Mouse (Mus musculus): ENCODE data around the gene Cfap73. TPM values are rescaled to one million over a fixed set of nuclear protein-coding genes. Genes with fewer than 3 reads are reported as not detected.

The Cfap73 gene
- total and polyA plus RNA-seq, 2 experiments: not detected

GRCm38 (mm10) chr5:120621846-120622197 is 12.2 kb downstream of the Cfap73 start:
- TF ChIP-seq POLR2A (IDR thresholded peaks at IDR 0.05; ENCODE audit: extremely low read depth, insufficient read depth, low read length) (no peak), CTCF (IDR thresholded peaks at IDR 0.05; ENCODE audit: low read depth, low read length) (no peak)
- H3K79me2 ChIP-seq (ENCODE audit: control insufficient read depth, insufficient read depth, low read length): no peaks in the 10 kb centered on the region
- no peak overlapping the region for H3K27ac ChIP-seq (replicated peaks; ENCODE audit: insufficient read depth, low read depth, low read length)
- H3K9ac ChIP-seq (ENCODE audit: low read depth, low read length): no peak overlapping the region
- peaks cover 11% of the 10 kb centered on the region; the same call in 1 of the 2 replicates for H3K36me3 ChIP-seq (ENCODE audit: control insufficient read depth, insufficient read depth, low read length)
- no peaks in the 10 kb centered on the region for H3K27me3 ChIP-seq (ENCODE audit: control insufficient read depth, insufficient read depth, low read length)
- H3K4me1 ChIP-seq (ENCODE audit: control insufficient read depth, insufficient read depth, low read length): no peaks in the 10 kb centered on the region
- no peak for DNase-seq (ENCODE audit: extremely low read depth, low read depth, low spot score)
- H3K4me3 ChIP-seq (ENCODE audit: insufficient read depth, low read depth, low read length): no peak overlapping the region
- WGBS: 94% methylated on average over 10 of the region's 10 CpGs

GRCm38 (mm10) chr5:120621078-120621765 is 12.8 kb downstream of the Cfap73 start:
- peaks cover under 1% of the 10 kb centered on the region; the same call in 1 of the 2 replicates for H3K79me2 ChIP-seq (ENCODE audit: control insufficient read depth, insufficient read depth, low read length)
- DNase-seq (ENCODE audit: extremely low read depth, low read depth, low spot score): no peak
- no peak for TF ChIP-seq CTCF (IDR thresholded peaks at IDR 0.05; ENCODE audit: low read depth, low read length)
- no peak for TF ChIP-seq POLR2A (IDR thresholded peaks at IDR 0.05; ENCODE audit: extremely low read depth, insufficient read depth, low read length)
- WGBS: 93% methylated on average over 23 of the region's 23 CpGs
- peaks cover 10% of the 10 kb centered on the region; the same call in 1 of the 2 replicates for H3K36me3 ChIP-seq (ENCODE audit: control insufficient read depth, insufficient read depth, low read length)
- no peak overlapping the region for H3K9ac ChIP-seq (ENCODE audit: low read depth, low read length)
- no peak overlapping the region for H3K27ac ChIP-seq (replicated peaks; ENCODE audit: insufficient read depth, low read depth, low read length)
- no peaks in the 10 kb centered on the region for H3K27me3 ChIP-seq (ENCODE audit: control insufficient read depth, insufficient read depth, low read length)
- H3K4me1 ChIP-seq (ENCODE audit: control insufficient read depth, insufficient read depth, low read length): no peaks in the 10 kb centered on the region
- H3K4me3 ChIP-seq (ENCODE audit: insufficient read depth, low read depth, low read length): no peak overlapping the region

GRCm38 (mm10) chr5:120620375-120621077 is 13.5 kb downstream of the Cfap73 start:
- Histone ChIP-seq H3K27ac (replicated peaks; ENCODE audit: insufficient read depth, low read depth, low read length) (no peak overlapping the region), H3K4me1 (ENCODE audit: control insufficient read depth, insufficient read depth, low read length) (no peaks in the 10 kb centered on the region), H3K79me2 (ENCODE audit: control insufficient read depth, insufficient read depth, low read length) (peaks cover 4% of the 10 kb centered on the region; the same call in 1 of the 2 replicates), H3K27me3 (ENCODE audit: control insufficient read depth, insufficient read depth, low read length) (no peaks in the 10 kb centered on the region), H3K9ac (ENCODE audit: low read depth, low read length) (no peak overlapping the region), H3K36me3 (ENCODE audit: control insufficient read depth, insufficient read depth, low read length) (peaks cover 10% of the 10 kb centered on the region; the same call in 1 of the 2 replicates), H3K4me3 (ENCODE audit: insufficient read depth, low read depth, low read length) (no peak overlapping the region)
- WGBS: 73% methylated on average over 18 of the region's 18 CpGs
- TF ChIP-seq CTCF (IDR thresholded peaks at IDR 0.05; ENCODE audit: low read depth, low read length) (peak; percentile 98), POLR2A (IDR thresholded peaks at IDR 0.05; ENCODE audit: extremely low read depth, insufficient read depth, low read length) (no peak)
- peak; percentile 20 for DNase-seq (ENCODE audit: extremely low read depth, low read depth, low spot score)

DNA sequence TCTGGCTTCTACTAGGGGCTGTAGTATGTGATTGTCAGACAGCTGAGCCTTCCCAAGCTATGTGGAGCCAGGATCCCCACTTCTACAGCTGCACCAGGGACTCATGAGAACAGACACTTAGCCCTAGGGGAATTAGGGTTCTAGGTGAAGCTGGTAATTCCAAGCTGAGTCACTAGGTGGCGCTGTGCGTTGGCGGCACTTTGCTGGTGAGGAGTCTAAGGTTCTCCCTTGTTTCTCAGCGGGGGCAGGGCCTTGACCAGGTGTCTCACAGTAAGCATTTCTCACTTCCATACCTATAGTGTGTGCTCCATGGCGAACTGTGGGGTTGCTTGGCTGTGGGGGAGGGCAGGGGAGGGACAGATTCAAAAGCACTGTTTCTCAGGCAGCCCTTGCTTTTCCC is 14.8 kb downstream of the Cfap73 start:
- Histone ChIP-seq H3K36me3 (ENCODE audit: control insufficient read depth, insufficient read depth, low read length) (peaks cover 8% of the 10 kb centered on the region; the same call in 1 of the 2 replicates), H3K79me2 (ENCODE audit: control insufficient read depth, insufficient read depth, low read length) (peaks cover 12% of the 10 kb centered on the region; the same call in 1 of the 2 replicates), H3K9ac (ENCODE audit: low read depth, low read length) (no peak overlapping the region), H3K27ac (replicated peaks; ENCODE audit: insufficient read depth, low read depth, low read length) (no peak overlapping the region), H3K4me3 (ENCODE audit: insufficient read depth, low read depth, low read length) (no peak overlapping the region), H3K4me1 (ENCODE audit: control insufficient read depth, insufficient read depth, low read length) (no peaks in the 10 kb centered on the region), H3K27me3 (ENCODE audit: control insufficient read depth, insufficient read depth, low read length) (no peaks in the 10 kb centered on the region)
- 43% methylated on average over 5 of the region's 5 CpGs for WGBS
- TF ChIP-seq POLR2A (IDR thresholded peaks at IDR 0.05; ENCODE audit: extremely low read depth, insufficient read depth, low read length): no peak
- peak; percentile 94 for TF ChIP-seq CTCF (IDR thresholded peaks at IDR 0.05; ENCODE audit: low read depth, low read length)
- DNase-seq (ENCODE audit: extremely low read depth, low read depth, low spot score): no peak

GRCm38 (mm10) chr5:120618778-120619177 is 15.3 kb downstream of the Cfap73 start:
- no peak for DNase-seq (ENCODE audit: extremely low read depth, low read depth, low spot score)
- H3K27ac ChIP-seq (replicated peaks; ENCODE audit: insufficient read depth, low read depth, low read length): no peak overlapping the region

More at GRCm38 (mm10) chr5:120618778-120619177, 15.3 kb downstream of the Cfap73 start:
- peaks cover 12% of the 10 kb centered on the region; the same call in 1 of the 2 replicates for H3K79me2 ChIP-seq (ENCODE audit: control insufficient read depth, insufficient read depth, low read length)
- H3K27me3 ChIP-seq (ENCODE audit: control insufficient read depth, insufficient read depth, low read length): no peaks in the 10 kb centered on the region
- WGBS: 88% methylated on average over 12 of the region's 12 CpGs
- no peak overlapping the region for H3K9ac ChIP-seq (ENCODE audit: low read depth, low read length)
- H3K36me3 ChIP-seq (ENCODE audit: control insufficient read depth, insufficient read depth, low read length): peaks cover 4% of the 10 kb centered on the region; the same call in 1 of the 2 replicates
- peaks cover 2% of the 10 kb centered on the region for H3K4me1 ChIP-seq (ENCODE audit: control insufficient read depth, insufficient read depth, low read length)
- TF ChIP-seq POLR2A (IDR thresholded peaks at IDR 0.05; ENCODE audit: extremely low read depth, insufficient read depth, low read length) (no peak), CTCF (IDR thresholded peaks at IDR 0.05; ENCODE audit: low read depth, low read length) (no peak)
- H3K4me3 ChIP-seq (ENCODE audit: insufficient read depth, low read depth, low read length): no peak overlapping the region
